8 mouse cellular contexts compared by ENCODE assay signal in genomic region chr9:106821050-106821617, GRCm38 (mm10). TPM values are rescaled to one million over a fixed set of nuclear protein-coding genes. Genes with fewer than 3 reads are reported as not detected.
DNase-seq lines count a peak whose midpoint lies in the region; ATAC-seq and TF ChIP-seq lines count a peak whose summit lies in the region.

No protein-coding gene starts in this region.

- H3K27ac ChIP-seq in liver, adult 2 months (replicated peaks; ENCODE audit: insufficient read depth, low read depth, low read length) = peak overlapping the region; percentile 46; the same call in 1 of the 2 replicates
- H3K27ac ChIP-seq in heart, embryonic 15.5 days = 0 out of 2 replicates have a peak overlapping the region, but pooled peaks have one; percentile 6
- H3K27ac ChIP-seq in liver, embryonic 14.5 days = peak overlapping the region; percentile 65
- peak overlapping the region; percentile 59; the same call in 1 of the 2 replicates for H3K27ac ChIP-seq in stomach, embryonic 16.5 days (ENCODE audit: low read length)

- no peak for ATAC-seq in heart, embryonic 15.5 days (replicated peaks; ENCODE audit: insufficient number of reproducible peaks, insufficient read depth, low FRiP score, low read depth)
- no peak for ATAC-seq in liver, embryonic 14.5 days (ENCODE audit: insufficient read depth)
- no peak for ATAC-seq in stomach, embryonic 16.5 days (ENCODE audit: insufficient read depth, low FRiP score)

- H3K9ac ChIP-seq in liver, adult 2 months (ENCODE audit: low read depth, low read length) = peak overlapping the region; percentile 72
- peak overlapping the region; percentile 35 for H3K9ac ChIP-seq in heart, embryonic 15.5 days
- peak overlapping the region; percentile 81 for H3K9ac ChIP-seq in liver, embryonic 14.5 days (replicated peaks)
- peak overlapping the region; percentile 71 for H3K9ac ChIP-seq in stomach, embryonic 16.5 days (ENCODE audit: low read length)

- H3K79me2 ChIP-seq in liver, adult 2 months (ENCODE audit: control insufficient read depth, insufficient read depth, low read length) = no peaks in the 10 kb centered on the region; the same call in 1 of the 2 replicates

- H3K36me3 ChIP-seq in liver, adult 2 months (ENCODE audit: control insufficient read depth, insufficient read depth, low read length) = no peaks in the 10 kb centered on the region
- no peaks in the 10 kb centered on the region for H3K36me3 ChIP-seq in heart, embryonic 15.5 days
- no peaks in the 10 kb centered on the region for H3K36me3 ChIP-seq in liver, embryonic 14.5 days (replicated peaks; ENCODE audit: control insufficient read depth, insufficient read depth, low read depth)
- H3K36me3 ChIP-seq in stomach, embryonic 16.5 days (ENCODE audit: control insufficient read depth, insufficient read depth, low read length) = no peaks in the 10 kb centered on the region

- TF ChIP-seq POLR2A in liver, adult 2 months (IDR thresholded peaks at IDR 0.05; ENCODE audit: extremely low read depth, insufficient read depth, low read length) = no peak

- WGBS in liver, adult 2 months = 31% methylated on average over 15 of the region's 15 CpGs
- 38% methylated on average over 15 of the region's 15 CpGs for WGBS in heart, embryonic 15.5 days
- WGBS in liver, embryonic 14.5 days (ENCODE audit: insufficient replicate concordance) = 24% methylated on average over 15 of the region's 15 CpGs
- 45% methylated on average over 15 of the region's 15 CpGs for WGBS in stomach, embryonic 16.5 days

- DNase-seq in liver, adult 2 months (ENCODE audit: extremely low read depth, low read depth, low spot score) = no peak
- no peak for DNase-seq in liver
- peak; percentile 22 for DNase-seq in c-Kit-positive CD71-positive TER-119-negative erythroid progenitor cells, embryonic 14.5 days (ENCODE audit: low read depth)
- peak in 2 of 3 experiments; percentile 9 to 35 for DNase-seq in liver, embryonic 14.5 days (ENCODE audit: low read depth in 3 of 3, low spot score in 3 of 3)
- no peak for DNase-seq in spleen, postnatal 14 days (ENCODE audit: low spot score in 2 of 2)
- no peak for DNase-seq in urinary bladder, postnatal 4 days (ENCODE audit: low spot score in 2 of 2)

- no peaks in the 10 kb centered on the region for H3K9me3 ChIP-seq in heart, embryonic 15.5 days (replicated peaks)
- no peaks in the 10 kb centered on the region for H3K9me3 ChIP-seq in liver, embryonic 14.5 days (ENCODE audit: control insufficient read depth, low read length)
- H3K9me3 ChIP-seq in stomach, embryonic 16.5 days (replicated peaks; ENCODE audit: control insufficient read depth, low read length) = no peaks in the 10 kb centered on the region

- TF ChIP-seq EP300 in liver, embryonic 14.5 days (IDR thresholded peaks at IDR 0.05; ENCODE audit: low read depth) = no peak

- H3K4me3 ChIP-seq in liver, adult 2 months (ENCODE audit: insufficient read depth, low read depth, low read length) = peak overlapping the region; percentile 66
- H3K4me3 ChIP-seq in heart, embryonic 15.5 days = peak overlapping the region; percentile 100
- peak overlapping the region; percentile 85 to 97 for H3K4me3 ChIP-seq in liver, embryonic 14.5 days (ENCODE audit: insufficient read depth in 1 of 2, low read depth in 2 of 2, low read length in 2 of 2)
- H3K4me3 ChIP-seq in stomach, embryonic 16.5 days (replicated peaks; ENCODE audit: low read length) = peak overlapping the region; percentile 73

- peaks cover 8% of the 10 kb centered on the region; the same call in 1 of the 2 replicates for H3K4me1 ChIP-seq in liver, adult 2 months (ENCODE audit: control insufficient read depth, insufficient read depth, low read length)
- H3K4me1 ChIP-seq in heart, embryonic 15.5 days (replicated peaks) = 0 out of 2 replicates have a peak, but pooled peaks cover 6% of the 10 kb centered on the region
- H3K4me1 ChIP-seq in liver, embryonic 14.5 days (replicated peaks; ENCODE audit: control insufficient read depth in 2 of 2, insufficient read depth in 2 of 2, low read length in 1 of 2) = peaks cover 2 to 3% of the 10 kb centered on the region in 2 experiments; a peak in 3 of 4 replicates
- 0 out of 2 replicates have a peak, but pooled peaks cover 4% of the 10 kb centered on the region for H3K4me1 ChIP-seq in stomach, embryonic 16.5 days (ENCODE audit: control insufficient read depth, insufficient read depth, low read length)

- H3K27me3 ChIP-seq in liver, adult 2 months (ENCODE audit: control insufficient read depth, insufficient read depth, low read length) = no peaks in the 10 kb centered on the region
- H3K27me3 ChIP-seq in heart, embryonic 15.5 days = no peaks in the 10 kb centered on the region
- H3K27me3 ChIP-seq in liver, embryonic 14.5 days (ENCODE audit: control insufficient read depth, insufficient read depth, low read length) = no peaks in the 10 kb centered on the region
- no peaks in the 10 kb centered on the region for H3K27me3 ChIP-seq in stomach, embryonic 16.5 days (ENCODE audit: control insufficient read depth, insufficient read depth, low read length)

- peak overlapping the region; percentile 61 for H3K4me2 ChIP-seq in heart, embryonic 15.5 days
- peak overlapping the region; percentile 83 for H3K4me2 ChIP-seq in liver, embryonic 14.5 days (ENCODE audit: low read depth)
- H3K4me2 ChIP-seq in stomach, embryonic 16.5 days (ENCODE audit: low read depth, low read length) = peak overlapping the region; percentile 50

- TF ChIP-seq CTCF in liver, adult 2 months (IDR thresholded peaks at IDR 0.05; ENCODE audit: low read depth, low read length) = no peak
- TF ChIP-seq CTCF in liver, embryonic 14.5 days (IDR thresholded peaks at IDR 0.05; ENCODE audit: low read depth) = no peak

RNA-seq across cellular contexts. Expression of gene Dcaf1, which starts 0.5 kb away (rescaled TPM):
- total RNA-seq in liver, adult 2 months (2014; rRNA removed) = 14.2 and 14.9 TPM in 2 replicates
- polyA plus RNA-seq in liver, adult 2 months (2012; rRNA removed) = 7.7 and 12.0 TPM in 2 replicates
- polyA plus RNA-seq in heart, embryonic 15.5 days (2015; fragmentation: Nextera tagmentation; extraction: Ambion mirVana) = 14.1 and 18.1 TPM in 2 replicates
- 11.9 and 13.4 TPM in 2 replicates for polyA plus RNA-seq in liver, embryonic 14.5 days (2012; rRNA removed)
- polyA plus RNA-seq in liver, embryonic 14.5 days (2014; fragmentation: Nextera tagmentation; extraction: Ambion mirVana) = 10.5 and 13.6 TPM in 2 replicates
- polyA plus RNA-seq in stomach, embryonic 16.5 days (2015; fragmentation: Nextera tagmentation; extraction: Ambion mirVana) = 19.2 and 19.7 TPM in 2 replicates

RNA-seq across cellular contexts. Expression of gene Rad54l2, which starts 32.1 kb away (rescaled TPM):
- 8.1 and 8.9 TPM in 2 replicates for total RNA-seq in liver, adult 2 months (2014; rRNA removed)
- polyA plus RNA-seq in liver, adult 2 months (2012; rRNA removed) = 16.4 and 21.5 TPM in 2 replicates
- polyA plus RNA-seq in heart, embryonic 15.5 days (2015; fragmentation: Nextera tagmentation; extraction: Ambion mirVana) = 3.4 and 4.9 TPM in 2 replicates
- 2.4 and 3.7 TPM in 2 replicates for polyA plus RNA-seq in liver, embryonic 14.5 days (2012; rRNA removed)
- 0.96 and 1.3 TPM in 2 replicates for polyA plus RNA-seq in liver, embryonic 14.5 days (2014; fragmentation: Nextera tagmentation; extraction: Ambion mirVana)
- 4.0 and 4.8 TPM in 2 replicates for polyA plus RNA-seq in stomach, embryonic 16.5 days (2015; fragmentation: Nextera tagmentation; extraction: Ambion mirVana)

Comparison
In these comparisons a context has a peak if more than half of its experiments do, and no peak if none do; other contexts are left out.
1. DNase-seq: peak in c-Kit-positive CD71-positive TER-119-negative erythroid progenitor cells, embryonic 14.5 days (single experiment) and liver, embryonic 14.5 days (2 of 3); none in liver, adult 2 months (single experiment), liver (single experiment), spleen, postnatal 14 days (0 of 2) and urinary bladder, postnatal 4 days (0 of 2).
2. H3K27ac ChIP-seq: peak in every context shown above with its lines; median percentile 65 in liver, embryonic 14.5 days; 59 in stomach, embryonic 16.5 days; 46 in liver, adult 2 months; 6 in heart, embryonic 15.5 days.
3. Peak in every context shown above with its lines, with median percentiles within 50 percentile points of each other: H3K4me3 ChIP-seq, H3K9ac ChIP-seq and H3K4me2 ChIP-seq.